Mouse (Mus musculus) spleen, embryonic (tissue): ENCODE data around the gene Rsad1.

Source experiments
- CTCF ChIA-PET: fragments of 350-600 bp; sonication (Branson Sonifier 250); formaldehyde crosslinking; loops from one replicate; lab custom pipeline; 2022; lab: Charles Lee

Gene Rsad1

DNA sequence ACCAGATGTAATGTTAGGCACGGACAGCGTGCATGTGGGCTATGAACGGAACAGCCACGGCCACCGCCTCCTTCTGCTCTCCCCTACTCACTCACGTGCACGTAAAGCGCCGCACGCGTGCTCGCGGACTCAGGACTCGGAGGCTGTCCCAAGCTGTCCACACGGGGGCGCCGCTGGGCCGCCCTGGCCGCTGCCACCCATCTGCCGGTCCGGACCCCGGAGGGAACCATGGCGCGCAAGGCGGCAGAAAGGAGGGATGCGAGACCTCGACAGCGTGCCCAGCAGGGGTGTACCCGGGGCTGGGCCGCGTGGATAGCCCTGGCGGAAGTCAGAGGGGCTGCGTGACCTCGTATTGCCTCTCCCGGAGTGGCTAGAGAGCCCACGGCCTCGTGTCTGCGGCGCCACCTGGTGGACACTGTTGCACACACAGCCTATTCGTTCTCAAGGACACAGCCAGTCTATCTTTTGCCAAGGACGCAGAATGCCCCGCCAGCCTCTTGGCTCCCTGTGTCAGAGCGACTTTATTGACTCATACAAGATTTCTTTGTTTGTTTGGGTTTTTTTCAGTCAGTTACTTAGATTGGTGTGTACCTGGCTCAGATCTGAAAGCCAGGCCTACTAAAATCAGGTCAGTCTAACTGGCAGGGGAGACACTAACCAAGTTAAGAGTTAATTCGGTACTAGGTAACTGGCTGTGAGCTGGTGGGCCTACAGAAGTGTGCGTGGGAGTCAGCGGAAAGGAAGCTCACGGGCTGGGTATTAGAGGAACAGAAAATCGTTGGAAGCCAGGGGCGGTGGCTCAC is at the start of gene Rsad1:
Rsad1 (minus strand) TSS at position 368 of the 803 bp plus-strand sequence.
- CTCF ChIA-PET = no interaction called here

DNA sequence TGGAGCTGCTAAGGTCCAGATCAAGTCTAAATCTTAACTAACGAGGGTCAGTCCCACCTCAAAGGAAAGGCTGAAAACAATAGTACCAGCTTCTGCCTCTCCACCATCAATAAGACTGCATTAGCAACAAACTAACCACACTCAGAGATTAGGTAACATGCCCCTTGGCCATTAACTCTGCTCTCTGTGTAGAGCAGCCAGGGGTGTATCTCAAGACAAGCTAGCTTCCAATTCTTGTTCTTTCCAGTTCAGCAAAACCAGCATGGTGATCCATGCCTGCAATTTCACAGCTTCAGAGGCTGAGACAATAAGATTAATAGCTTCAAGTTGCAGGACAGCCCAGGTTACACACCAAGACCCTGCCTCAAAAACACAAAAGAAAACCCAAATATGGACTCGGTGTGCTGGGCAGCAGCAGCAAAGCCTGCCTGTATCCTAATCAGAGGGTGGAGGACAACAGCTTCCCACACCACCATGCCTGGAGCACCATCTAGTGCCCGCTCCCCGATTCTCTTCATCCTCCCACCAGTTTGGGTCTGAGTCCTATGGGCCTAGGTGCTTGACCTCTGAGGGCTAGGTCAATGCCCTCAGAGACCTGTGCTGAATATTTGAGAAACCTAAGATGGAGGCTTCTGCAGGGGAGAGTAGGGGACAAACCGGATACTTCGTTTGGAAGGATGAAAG is 49.5 kb upstream of the Rsad1 start:
- CTCF ChIA-PET = no interaction called here

DNA sequence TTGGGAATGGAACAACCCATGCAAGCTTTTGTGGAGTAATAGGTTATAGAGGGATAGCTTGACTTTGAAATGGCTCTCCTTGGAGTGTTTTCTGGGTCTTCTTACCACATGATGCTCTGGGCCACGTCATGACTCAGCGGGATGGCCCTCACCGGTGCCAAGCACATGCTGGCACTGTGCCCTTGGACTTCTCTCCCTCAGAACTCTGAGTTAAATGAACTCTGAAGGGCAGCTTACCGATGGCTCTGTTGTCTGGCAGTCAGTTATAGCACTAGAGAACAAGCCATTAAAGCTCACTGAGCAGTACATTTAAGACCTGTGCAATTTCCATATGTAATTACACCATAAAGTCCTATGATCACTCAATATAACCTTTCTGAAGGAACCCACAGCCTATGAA is 48.3 kb upstream of the Rsad1 start:
- CTCF ChIA-PET = no interaction called here

DNA sequence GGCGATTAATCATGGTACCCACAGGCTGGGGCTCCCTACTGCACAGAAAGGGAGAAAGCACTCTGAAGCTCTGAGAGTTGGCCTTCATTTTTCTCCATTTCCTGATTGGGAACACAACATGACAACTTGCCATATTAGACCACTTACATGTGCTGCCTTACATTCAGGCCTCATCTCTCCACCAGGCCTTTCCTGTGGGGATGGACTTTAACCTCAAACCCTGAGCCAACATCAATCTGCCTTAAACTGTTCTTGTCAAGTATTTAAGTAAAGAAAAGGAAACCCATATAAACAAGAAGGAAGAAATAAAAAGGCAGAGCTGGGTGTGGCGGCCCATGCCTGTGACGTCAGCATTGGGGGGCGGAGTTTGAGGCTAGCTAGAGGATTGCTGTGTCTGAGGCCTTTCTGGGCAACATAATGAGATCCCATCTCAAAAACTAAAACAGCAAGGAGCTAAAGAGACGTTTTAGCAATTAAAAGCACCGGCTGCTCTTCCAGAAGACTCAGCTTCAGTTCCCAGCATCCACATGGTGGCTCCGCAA is 47.3 kb upstream of the Rsad1 start:
- CTCF ChIA-PET = interaction anchor here (1.4 kb wide), 1 partner anchor 16 kb away, joined by 5 read pairs; no protein-coding TSS in a partner anchor

DNA sequence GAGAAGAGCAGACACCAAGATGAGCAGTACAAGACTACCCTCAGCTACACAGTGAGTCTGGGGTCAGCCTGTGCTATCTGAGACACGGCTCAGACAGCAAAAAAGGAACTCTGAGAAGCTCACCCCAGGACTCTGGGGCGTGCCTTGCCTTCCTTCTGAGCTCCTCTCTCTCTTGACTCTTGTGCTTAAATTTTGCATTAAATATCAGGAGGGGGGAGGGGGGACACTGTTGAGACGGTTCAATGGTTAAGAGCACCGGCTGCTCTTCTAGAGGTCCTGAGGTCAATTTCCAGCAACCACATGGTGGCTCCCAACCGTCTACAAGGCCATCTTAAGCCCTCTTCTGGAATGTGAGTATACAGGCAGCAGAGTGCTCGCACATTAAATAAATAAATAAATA is 38.5 kb upstream of the Rsad1 start:
- CTCF ChIA-PET = interaction anchor here (0.6 kb wide), 2 partner anchors 11 to 129 kb away, joined by 6 to 8 read pairs; no protein-coding TSS in a partner anchor

DNA sequence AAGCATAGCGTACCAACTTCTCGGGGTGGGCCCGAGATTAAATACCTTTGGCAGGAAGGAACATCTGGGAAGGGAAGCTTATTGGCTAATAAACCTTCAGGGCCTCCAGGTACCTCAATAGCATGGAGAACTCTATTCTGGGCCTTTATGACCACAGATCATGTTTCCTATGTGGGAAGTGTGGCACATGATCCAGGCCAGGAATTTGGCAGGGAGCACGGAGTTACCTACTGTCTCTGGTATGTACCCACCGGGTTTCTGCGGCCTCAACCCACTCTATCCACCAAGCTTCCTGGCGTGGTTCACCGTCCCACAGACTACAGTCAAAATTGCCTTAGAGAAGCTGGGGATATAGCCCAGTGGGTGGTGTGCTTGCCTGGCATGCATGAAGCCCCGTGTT is 36.0 kb upstream of the Rsad1 start:
- CTCF ChIA-PET = no interaction called here

DNA sequence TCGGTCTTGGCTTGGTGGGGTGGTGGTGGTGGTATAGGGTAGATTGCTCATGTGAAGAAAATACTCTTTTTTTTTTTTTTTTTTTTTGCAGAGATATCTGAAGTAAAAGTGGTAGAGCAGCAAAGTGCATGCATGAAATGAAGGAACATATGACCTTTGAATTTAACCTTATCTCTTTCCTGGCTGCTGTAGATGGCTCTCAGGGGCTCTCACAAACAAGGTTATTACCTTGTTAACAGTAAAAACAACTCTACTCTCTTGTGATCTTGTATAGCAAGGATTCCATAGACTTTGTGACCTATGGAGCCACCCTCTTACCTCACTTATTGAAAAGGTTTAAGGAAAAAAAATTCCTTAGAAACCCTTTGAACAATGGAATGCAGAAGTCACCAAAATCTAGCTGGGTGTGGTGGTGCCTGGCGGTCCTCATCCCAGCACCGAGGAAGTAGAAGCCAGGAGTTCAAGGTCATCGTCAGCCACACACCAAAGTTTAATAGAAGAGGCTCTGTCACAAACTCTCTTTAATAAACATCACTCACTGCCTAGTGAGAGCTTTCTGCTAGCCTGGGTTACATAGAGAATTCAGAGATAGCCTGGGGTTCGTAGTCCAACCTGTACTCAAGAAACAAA is 31.2 kb upstream of the Rsad1 start:
- CTCF ChIA-PET = no interaction called here

DNA sequence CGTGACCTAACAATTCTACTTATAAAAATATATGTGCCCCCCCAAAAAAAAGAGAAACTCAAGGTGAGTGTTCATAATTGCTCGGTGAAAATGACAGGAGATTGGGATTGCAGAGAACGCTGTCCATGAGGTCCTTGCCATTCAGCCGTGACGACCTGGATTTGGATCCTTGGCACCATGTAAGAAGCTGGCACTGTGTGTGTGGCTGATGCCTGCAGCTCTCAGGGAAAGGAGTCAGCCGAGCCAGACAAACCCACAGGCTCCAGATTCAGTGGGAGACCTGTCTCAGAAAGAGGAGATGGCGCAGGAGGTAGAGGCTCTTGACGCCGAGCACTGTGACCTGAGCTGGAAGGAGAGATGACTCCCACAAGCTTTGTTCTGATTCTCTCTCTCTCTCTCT is 27.3 kb upstream of the Rsad1 start:
- CTCF ChIA-PET = interaction anchor here (0.6 to 0.7 kb wide), 2 partner anchors 11 to 53 kb away, joined by 6 read pairs; partner anchors contain the start of gene Lrrc59

DNA sequence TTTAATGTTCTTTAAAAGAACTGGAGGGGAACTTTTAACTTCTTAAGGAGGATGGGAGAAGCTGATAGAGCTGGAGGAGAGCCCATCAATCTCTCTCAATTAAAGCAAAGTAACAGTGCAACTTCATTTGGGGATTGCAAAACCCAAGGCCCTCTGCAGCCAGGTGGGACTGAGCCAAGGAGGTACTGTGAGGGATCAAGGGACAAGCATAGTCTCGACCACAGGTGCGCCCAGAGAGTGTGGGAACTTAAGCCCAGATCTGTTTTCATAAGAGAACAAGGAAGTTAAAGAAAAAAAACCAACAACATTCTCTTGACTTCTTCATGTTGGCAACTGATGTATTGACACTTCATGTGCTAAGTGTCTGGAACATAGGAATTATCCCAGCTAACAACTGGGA is 26.0 kb upstream of the Rsad1 start:
- CTCF ChIA-PET = no interaction called here

DNA sequence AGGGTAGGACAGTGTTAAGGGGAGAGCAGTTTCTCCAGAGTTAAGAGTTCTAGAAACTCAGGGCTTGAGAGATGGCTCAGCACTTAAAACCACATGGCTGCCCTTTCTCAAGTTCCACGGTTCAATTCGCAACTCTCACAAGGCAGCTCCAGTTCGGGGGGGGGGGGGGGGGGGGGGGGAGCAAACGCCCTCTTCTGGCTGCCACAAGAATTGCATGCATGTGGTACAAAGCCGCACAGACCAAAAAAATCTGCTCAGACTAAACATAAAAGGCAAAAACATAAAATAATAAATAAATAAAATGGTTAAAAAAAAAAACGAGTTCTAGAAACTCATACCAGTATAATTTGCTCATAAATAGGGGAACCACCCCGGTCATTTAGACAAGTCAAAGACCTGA is 25.5 kb upstream of the Rsad1 start:
- CTCF ChIA-PET = interaction anchor here (0.5 kb wide), 1 partner anchor 12 kb away, joined by 7 read pairs; no protein-coding TSS in a partner anchor

DNA sequence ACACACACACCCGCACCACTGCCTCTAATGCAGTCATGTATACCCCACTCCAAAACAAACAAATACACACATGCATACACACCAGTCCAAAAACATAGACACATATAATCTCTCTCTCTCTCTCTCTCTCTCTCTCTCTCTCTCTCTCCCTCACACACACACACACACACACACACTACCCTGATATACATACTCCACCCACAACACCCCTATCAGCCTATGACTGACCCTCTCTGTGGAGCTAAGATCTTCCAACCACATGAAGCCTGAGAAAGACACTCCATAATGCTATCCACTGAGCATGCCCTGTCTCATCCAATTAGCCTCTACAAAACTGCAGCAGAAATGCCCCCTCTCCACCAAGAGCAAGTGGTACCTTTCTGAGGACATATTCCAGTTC is 22.8 kb upstream of the Rsad1 start:
- CTCF ChIA-PET = no interaction called here

DNA sequence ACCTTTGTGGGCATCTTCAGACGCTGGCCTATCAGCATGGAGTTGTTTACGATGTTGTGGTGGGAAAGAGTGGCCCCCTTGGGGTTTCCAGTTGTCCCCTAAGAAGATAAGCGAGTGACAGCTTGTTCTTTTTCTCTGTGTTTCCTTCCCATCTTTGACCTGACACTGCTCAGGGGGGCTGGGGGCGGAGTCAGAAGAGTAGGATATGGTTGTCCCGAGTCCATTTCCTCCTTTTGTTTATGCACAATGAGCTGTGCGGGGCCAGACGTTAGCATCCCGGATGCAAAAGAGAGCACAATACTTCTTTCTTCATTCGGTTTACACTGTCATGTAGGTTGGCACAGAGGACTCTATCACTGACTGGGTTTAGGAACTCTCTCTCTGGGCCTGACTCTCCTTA is 21.6 kb upstream of the Rsad1 start:
- CTCF ChIA-PET = no interaction called here

DNA sequence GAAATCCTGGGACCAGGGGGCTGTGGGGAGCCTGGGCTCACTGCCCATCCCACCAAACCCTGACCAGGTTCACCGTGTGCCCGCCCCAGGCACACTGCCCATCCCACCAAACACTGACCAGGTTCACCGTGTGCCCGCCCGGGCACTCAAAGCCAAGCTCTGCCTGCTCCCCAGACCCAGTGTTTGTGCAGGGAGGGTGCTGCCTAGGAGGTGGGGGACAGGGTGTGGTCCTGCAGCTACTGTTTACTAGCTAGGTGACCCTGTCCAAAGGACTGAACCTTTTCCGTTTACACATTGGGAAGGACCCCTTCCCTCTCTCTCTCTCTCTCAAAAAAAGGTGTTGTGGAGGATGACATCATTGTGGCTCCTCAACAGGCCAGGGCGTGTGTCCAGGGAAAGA is 18.3 kb upstream of the Rsad1 start:
- CTCF ChIA-PET = no interaction called here

DNA sequence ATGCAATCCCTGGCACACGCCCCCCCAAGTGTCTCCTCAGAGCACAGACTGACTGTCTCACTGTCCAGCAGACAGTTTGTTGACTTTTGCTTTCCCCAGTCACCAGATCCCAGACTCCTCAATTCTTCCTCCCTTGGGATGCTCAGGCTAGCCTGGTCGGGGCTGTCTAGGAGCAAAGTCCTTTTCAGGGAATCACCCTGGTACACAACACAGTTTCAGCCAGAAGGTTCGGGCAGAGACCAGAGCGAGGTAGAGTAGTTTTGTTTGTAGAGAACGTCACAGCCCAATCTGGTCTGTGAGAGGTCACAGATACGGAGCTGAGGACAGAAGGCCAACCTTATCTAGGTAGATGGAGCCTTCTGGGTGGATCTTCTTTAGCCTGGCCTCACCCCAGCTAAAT is 17.5 kb upstream of the Rsad1 start:
- CTCF ChIA-PET = no interaction called here

DNA sequence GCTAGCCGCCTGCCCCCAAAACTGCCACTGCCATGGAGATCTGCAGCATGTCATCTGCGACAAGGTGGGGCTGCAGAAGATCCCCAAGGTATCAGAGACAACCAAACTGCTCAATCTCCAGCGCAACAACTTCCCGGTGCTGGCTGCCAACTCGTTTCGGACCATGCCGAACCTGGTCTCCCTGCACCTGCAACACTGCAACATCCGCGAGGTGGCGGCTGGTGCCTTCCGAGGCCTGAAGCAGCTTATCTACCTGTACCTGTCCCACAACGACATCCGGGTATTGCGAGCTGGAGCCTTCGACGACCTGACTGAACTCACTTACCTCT is 16.1 kb upstream of the Rsad1 start:
- CTCF ChIA-PET = interaction anchor here (0.5 kb wide), 1 partner anchor 39 kb away, joined by 3 read pairs; no protein-coding TSS in a partner anchor

DNA sequence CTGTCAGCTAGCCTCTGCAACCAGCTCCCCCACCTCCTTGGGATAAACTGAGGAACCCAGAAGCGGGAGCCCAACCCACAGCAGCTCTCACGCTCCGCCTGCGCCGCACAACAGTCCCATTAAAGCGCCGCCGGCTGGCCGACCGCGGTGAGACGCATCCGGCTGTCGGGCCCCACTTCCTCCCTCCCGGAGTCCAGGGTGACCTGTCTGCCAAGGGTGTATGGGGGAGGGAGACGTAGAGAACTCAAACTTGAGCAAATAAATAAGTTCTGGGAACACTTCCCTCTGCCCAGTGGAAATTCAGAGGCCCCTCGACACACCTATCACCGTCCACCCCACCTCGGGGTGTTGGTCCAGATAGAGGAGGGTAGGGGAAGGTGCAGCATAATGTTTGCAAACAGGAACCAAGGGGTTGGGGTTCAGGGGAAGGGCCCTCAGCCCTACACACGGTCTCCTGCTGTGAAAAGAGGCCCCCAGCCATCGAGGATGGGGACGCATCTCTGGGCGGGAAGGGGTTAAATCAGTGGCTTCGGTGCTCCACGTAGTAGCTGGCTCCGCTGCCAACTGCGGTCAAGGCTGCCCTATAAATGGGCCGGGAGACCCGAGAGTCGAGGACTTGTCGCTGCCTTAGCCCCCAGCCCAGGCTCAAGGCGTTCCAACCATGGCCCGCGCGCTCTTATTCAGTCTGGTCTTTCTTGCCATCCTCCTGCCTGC is 15.5 kb upstream of the Rsad1 start, which contains the start of gene Chad:
Chad (plus strand) TSS at position 611 of the 714 bp plus-strand sequence.
- CTCF ChIA-PET = no interaction called here

DNA sequence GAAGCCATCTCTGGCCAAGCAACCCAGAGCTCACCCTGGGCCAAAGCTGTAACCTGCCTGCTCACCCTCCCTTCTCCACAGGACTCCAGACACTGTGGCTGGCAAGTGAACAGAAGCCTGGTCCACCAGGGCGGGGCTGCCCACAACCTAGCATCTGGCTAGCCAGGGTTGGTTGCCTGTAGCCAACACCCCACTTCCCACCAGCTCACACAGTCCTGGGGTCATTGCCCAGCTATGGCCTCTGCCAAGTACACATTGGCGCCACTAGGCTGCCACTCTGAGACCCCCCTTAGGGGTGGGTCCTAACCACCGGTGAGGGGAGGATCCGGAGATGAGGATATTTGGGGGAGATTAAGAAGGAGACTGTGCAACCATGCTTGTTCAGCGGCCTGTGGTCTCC is 14.8 kb upstream of the Rsad1 start:
- CTCF ChIA-PET = interaction anchor here (0.7 kb wide), 1 partner anchor 11 kb away, joined by 3 read pairs; no protein-coding TSS in a partner anchor

DNA sequence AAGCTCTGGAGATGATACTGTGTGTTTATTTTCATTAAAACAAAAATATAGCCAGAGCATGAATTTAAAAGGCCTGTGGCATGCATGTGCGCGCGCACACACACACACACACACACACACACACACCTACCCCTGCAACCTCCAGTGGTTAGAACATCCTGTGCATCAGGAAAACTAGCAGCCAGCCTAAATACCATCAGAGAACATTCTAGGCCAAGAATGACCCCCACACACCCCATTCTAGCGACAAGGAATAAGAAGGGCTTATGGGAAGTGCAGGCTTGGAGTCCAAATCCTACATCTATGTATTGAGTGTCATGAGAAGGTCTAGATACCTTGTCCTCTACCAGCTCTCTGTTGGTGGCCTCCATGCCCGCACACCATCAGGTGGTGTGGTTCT is 14.3 kb upstream of the Rsad1 start:
- CTCF ChIA-PET = interaction anchor here (0.7 kb wide), 1 partner anchor 11 kb away, joined by 3 read pairs; no protein-coding TSS in a partner anchor

DNA sequence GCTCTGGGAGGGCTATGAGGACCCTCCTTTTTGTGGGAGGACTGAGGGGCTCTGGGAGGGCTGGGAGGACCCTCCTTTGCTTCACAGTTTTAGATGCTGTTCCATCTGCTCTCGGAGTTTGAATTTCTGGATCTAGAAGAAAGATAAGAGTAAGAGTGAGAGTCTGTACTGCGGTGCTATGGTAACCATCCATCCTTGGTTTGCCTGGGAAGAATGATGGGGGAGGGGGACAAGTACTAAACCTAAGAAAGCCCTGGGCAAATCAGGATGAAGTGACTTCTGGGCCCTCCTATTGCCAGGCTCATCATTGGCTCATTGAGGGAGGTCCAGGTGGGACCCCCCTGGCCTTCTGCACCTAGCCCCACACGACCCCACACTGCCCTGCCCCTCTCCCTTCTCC is 9.2 kb upstream of the Rsad1 start:
- CTCF ChIA-PET = no interaction called here

DNA sequence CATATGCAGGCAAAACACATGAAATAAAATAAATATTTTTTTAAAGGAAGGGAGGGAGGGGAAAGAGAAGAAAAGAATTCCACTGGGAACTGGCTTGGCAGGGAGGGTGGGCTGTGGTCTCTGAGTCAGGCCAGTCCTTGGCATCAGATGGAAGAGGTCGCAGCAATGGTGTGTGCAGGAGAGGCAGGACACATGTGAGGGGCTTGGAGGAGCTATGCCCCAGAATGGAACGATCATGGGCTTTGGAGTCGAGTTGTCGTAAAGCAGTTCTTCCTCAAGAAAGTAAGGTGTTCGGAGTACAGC is 1.3 kb upstream of the Rsad1 start:
- CTCF ChIA-PET = no interaction called here

DNA sequence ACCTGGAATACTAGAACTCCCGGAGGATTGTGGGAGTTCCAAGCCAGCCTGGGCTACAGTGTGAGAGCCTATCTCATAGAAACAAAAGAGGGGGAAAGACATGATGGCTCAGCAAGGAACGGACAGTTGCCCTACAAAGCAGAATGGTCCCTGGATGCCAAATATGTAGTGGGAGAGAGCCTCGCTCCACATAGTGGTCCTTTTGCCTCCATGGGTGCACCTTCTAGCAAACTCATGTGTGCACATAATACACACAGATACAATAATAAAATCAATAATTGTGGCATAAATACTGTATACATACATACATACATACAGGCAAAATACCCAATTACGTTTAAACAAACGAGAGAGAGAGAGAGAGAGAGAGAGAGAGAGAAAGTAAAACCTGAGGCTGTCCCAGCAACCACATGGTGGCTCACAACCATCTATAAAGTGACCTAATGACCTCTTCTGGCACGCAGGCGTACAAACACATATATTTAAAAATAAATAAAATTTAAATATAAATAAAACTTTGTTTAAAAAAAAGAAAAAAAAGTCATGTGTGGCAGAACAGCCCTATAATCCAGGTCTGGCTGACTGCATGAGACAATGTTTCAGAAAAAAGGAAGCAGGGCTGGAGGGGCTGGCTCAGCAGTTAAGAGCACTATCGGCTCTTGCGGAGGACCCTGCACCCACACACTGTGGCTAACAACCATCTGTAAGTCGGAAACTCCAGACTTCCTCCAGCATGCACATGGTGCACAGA is 811 bp upstream of the Rsad1 start:
- CTCF ChIA-PET = no interaction called here
